Mouse (Mus musculus): Measurements from ENCODE around the gene Tcea2.

- TF ChIP-seq CTCF (IDR thresholded peaks at IDR 0.05; ENCODE audit: low read depth, low read length) = no peak
- no peak for TF ChIP-seq POLR2A (IDR thresholded peaks at IDR 0.05; ENCODE audit: insufficient read depth, low read length)
- TF ChIP-seq EP300 (IDR thresholded peaks at IDR 0.05; ENCODE audit: insufficient read depth, low read depth, low read length) = no peak
Observed at GRCm38 (mm10) chr2:181675454-181675853, 4.7 kb upstream of the Tcea2 start.

All from ES-Bruce4 (cell line).